Mouse (Mus musculus) ES-E14 (cell line): ENCODE data around the gene Heg1. TPM values are rescaled to one million over a fixed set of nuclear protein-coding genes. Genes with fewer than 3 reads are reported as not detected.

ENCODE experiments used
- DNase-seq: peaks from one replicate; pipeline ENCODE4 v3.0.0-alpha.2; 2013; ENCODE audit warnings: low read depth, low spot score
- H3K27ac ChIP-seq: 2 replicates; pipeline ENCODE4 v1.5.1; 2012; ENCODE audit warnings: low read depth, mild to moderate bottlenecking, low read length, moderate library complexity, mixed read lengths; ENCODE audit not compliant: poor library complexity, insufficient read depth, severe bottlenecking
- H3K36me3 ChIP-seq: 2 replicates; pipeline ENCODE4 v1.6.1; 2012; ENCODE audit warnings: mild to moderate bottlenecking, low read length, moderate library complexity, mixed read lengths; ENCODE audit not compliant: control insufficient read depth, poor library complexity, insufficient read depth, severe bottlenecking
- H3K4me1 ChIP-seq, 2 experiments: fragments of 150-350 bp in 1 of 2; sonication (generic) in 1 of 2; 2 replicates each; pipeline ENCODE4 v1.6.1; 2012; ENCODE audit warnings: low read length in 2 of 2, mild to moderate bottlenecking in 1 of 2, mixed read lengths in 1 of 2; ENCODE audit not compliant: control insufficient read depth in 2 of 2, insufficient read depth in 2 of 2, poor library complexity in 1 of 2
- H3K4me3 ChIP-seq, 2 experiments: fragments of 150-350 bp in 1 of 2; sonication (generic) in 1 of 2; 2 replicates each; pipeline ENCODE4 v1.5.1; 2012; ENCODE audit warnings: low read length in 2 of 2, low read depth in 1 of 2, mild to moderate bottlenecking in 1 of 2, mixed read lengths in 1 of 2; ENCODE audit not compliant: insufficient read depth in 1 of 2, poor library complexity in 1 of 2, severe bottlenecking in 1 of 2
- H3K9ac ChIP-seq: 2 replicates; pipeline ENCODE4 v1.6.1; 2012; ENCODE audit warnings: low read depth, mild to moderate bottlenecking, low read length, mixed read lengths; ENCODE audit not compliant: poor library complexity, insufficient read depth, severe bottlenecking
- H3K9me3 ChIP-seq: fragments of 150-350 bp; sonication (generic); 2 replicates; pipeline ENCODE4 v1.6.1; 2012; ENCODE audit warnings: low read depth, mild to moderate bottlenecking, low read length; ENCODE audit not compliant: control insufficient read depth, insufficient read depth
- CHD2 ChIP-seq: IDR thresholded peaks from 2 replicates; pipeline ENCODE4 v1.6.1; 2014; ENCODE audit warnings: mild to moderate bottlenecking, low read depth, low read length, inconsistent platforms
- HCFC1 ChIP-seq: IDR thresholded peaks from 2 replicates; pipeline ENCODE4 v1.6.1; 2012; ENCODE audit warnings: low read length, inconsistent platforms, borderline replicate concordance; ENCODE audit not compliant: insufficient read depth
- MAFK ChIP-seq: IDR thresholded peaks from 2 replicates; pipeline ENCODE4 v1.6.1; 2014; ENCODE audit warnings: mild to moderate bottlenecking, low read depth, low read length, inconsistent platforms; ENCODE audit not compliant: insufficient read depth
- ZC3H11A ChIP-seq: IDR thresholded peaks from 2 replicates; pipeline ENCODE4 v1.6.1; 2012; ENCODE audit warnings: low read depth, mild to moderate bottlenecking, inconsistent platforms, low read length, borderline replicate concordance
- ZNF384 ChIP-seq: IDR thresholded peaks from 2 replicates; pipeline ENCODE4 v1.6.1; 2012; ENCODE audit warnings: low read depth, low read length, inconsistent platforms
- in situ Hi-C, 2 experiments: fragments of 600-800 bp; cut with MboI; formaldehyde crosslinking; loops; one replicate each; pipeline ENCODE4 v1.15.1; 2025; ENCODE audit warnings: low sequenced_read_pairs in 2 of 2, inconsistent platforms in 1 of 2; ENCODE audit not compliant: unreplicated experiment in 2 of 2
- total RNA-seq: library from RNA; depleted of rRNA; stranded (reverse); fragments of 300-350 nt; gene quantifications from 2 replicates; pipeline ENCODE4 v1.2.3, GENCODE M21; 2012

The Heg1 gene
- total RNA-seq, 1 experiment: 8.7 TPM

DNA sequence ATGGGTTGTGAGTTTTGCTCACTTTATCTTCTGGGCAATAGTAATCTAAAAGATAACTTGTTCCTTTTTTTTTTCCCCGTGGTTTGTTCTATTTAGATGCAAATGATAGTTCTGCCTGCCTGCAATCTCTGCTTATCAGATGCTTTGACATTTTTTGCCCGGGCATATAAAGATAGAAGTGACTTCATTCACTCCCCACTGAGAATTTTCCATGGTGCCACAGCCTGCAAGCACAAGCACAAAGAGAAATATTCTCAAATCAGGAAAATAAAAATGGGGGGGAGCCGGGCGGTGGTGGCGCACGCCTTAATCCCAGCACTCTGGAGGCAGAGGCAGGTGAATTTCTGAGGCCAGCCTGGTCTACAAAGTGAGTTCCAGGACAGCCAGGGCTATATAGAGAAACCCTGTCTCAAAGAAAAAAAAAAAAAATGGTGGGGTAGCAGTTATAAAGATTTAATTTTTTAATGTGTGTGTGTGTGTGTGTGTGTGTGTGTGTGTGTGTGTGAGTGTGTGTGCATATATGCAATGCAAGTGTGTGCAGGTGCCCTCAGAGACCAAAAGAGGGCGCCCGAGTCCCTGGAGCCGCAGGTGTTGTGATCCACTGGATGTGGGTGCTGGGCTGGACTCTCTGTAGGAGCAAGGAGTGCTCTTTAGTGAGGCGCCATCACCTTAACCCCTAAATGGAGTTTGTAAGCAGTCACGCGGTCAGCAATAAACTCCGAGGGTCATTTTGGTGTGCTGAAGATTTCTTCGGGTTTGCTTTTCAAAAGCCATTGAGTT lies 22.1 kb downstream of the Heg1 start:
- Histone ChIP-seq H3K36me3 (no peaks in the 10 kb centered on the region), H3K27ac (no peak overlapping the region), H3K9ac (no peak overlapping the region), H3K9me3 (no peaks in the 10 kb centered on the region), H3K4me3 (no peak overlapping the region), H3K4me1 (no peaks in the 10 kb centered on the region)
- TF ChIP-seq CHD2: no peak
- TF ChIP-seq HCFC1: no peak
- TF ChIP-seq ZC3H11A: no peak
- no peak for TF ChIP-seq ZNF384
- DNase-seq: no peak
- in situ Hi-C loops: no loop called here

DNA sequence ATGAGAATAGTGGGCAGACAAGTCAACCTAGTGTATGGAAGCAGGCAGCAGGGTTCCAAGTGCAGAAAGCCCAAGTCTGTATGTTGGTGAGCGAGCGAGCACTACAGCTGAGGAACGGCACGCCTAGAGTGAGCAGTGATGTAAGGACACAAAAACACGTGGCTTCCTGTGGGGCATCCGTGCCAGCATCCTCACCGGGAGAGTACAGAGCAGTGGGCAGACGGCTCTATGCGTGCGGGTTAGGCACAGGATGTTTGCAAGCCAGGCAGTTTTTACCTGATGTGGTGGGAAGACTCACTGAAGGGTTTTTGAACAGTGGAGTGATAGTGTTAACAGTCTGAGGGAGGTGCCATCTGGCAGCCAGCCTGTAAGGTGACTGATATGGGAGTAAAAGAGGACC lies 23.9 kb downstream of the Heg1 start:
- Histone ChIP-seq H3K4me1 (no peaks in the 10 kb centered on the region), H3K36me3 (no peaks in the 10 kb centered on the region), H3K9ac (no peak overlapping the region), H3K9me3 (no peaks in the 10 kb centered on the region), H3K4me3 (no peak overlapping the region), H3K27ac (no peak overlapping the region)
- TF ChIP-seq ZC3H11A: no peak
- TF ChIP-seq HCFC1: no peak
- no peak for TF ChIP-seq ZNF384
- TF ChIP-seq CHD2: no peak
- TF ChIP-seq MAFK: no peak
- in situ Hi-C loops: no loop called here
- DNase-seq: no peak

GRCm38 (mm10) chr16:33708585-33709397 lies 24.6 kb downstream of the Heg1 start:
- Histone ChIP-seq H3K4me3 (no peak overlapping the region), H3K36me3 (no peaks in the 10 kb centered on the region), H3K27ac (no peak overlapping the region), H3K9ac (no peak overlapping the region), H3K4me1 (no peaks in the 10 kb centered on the region), H3K9me3 (no peaks in the 10 kb centered on the region)
- no peak for DNase-seq
- in situ Hi-C loops: no loop called here
- no peak for TF ChIP-seq ZNF384
- TF ChIP-seq CHD2: no peak
- TF ChIP-seq HCFC1: no peak
- no peak for TF ChIP-seq MAFK
- TF ChIP-seq ZC3H11A: no peak

DNA sequence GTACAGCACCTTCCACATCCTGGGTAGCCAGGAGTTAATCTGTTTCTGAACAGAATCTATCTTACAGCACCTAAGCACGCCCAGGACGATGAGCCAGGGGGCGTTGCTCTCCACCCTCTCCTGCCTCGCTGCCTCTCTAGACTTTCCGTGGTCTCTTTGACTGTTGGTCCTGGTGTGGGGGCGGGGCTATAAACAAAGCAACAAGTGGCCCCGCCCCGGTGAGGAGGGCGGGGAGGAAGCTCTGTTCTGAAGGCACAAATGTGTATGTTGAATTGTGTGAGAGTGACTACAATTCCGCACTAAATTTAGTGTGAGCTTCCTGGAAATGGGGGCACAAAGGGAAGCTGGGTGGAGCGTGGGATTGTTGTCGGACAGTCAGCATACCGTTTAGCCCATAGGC lies 30.1 kb downstream of the Heg1 start:
- no peak for TF ChIP-seq ZC3H11A
- TF ChIP-seq HCFC1: no peak
- TF ChIP-seq MAFK: no peak
- TF ChIP-seq ZNF384: no peak
- no peak for TF ChIP-seq CHD2
- in situ Hi-C loops: no loop called here
- DNase-seq: peak; percentile 95
- Histone ChIP-seq H3K4me3 (peak overlapping the region in 1 of 2 experiments; percentile 39; a peak in 1 of 4 replicates), H3K9me3 (no peaks in the 10 kb centered on the region), H3K36me3 (no peaks in the 10 kb centered on the region), H3K4me1 (peaks cover 2 to 12% of the 10 kb centered on the region in 2 experiments; a peak in 1 of 4 replicates), H3K27ac (no peak overlapping the region), H3K9ac (no peak overlapping the region)

GRCm38 (mm10) chr16:33723241-33723640 lies 39.1 kb downstream of the Heg1 start:
- Histone ChIP-seq H3K9me3 (no peaks in the 10 kb centered on the region), H3K27ac (no peak overlapping the region), H3K36me3 (no peaks in the 10 kb centered on the region), H3K4me1 (no peaks in the 10 kb centered on the region), H3K9ac (no peak overlapping the region), H3K4me3 (no peak overlapping the region)
- in situ Hi-C loops: no loop called here
- no peak for DNase-seq
- TF ChIP-seq ZNF384 (no peak), ZC3H11A (no peak), HCFC1 (no peak), CHD2 (no peak), MAFK (no peak)
